Mouse (Mus musculus) G1E (cell line): ENCODE measurements around the gene Dyrk4.

Source experiments
- CTCF ChIP-seq: IDR thresholded peaks from 2 replicates; pipeline ENCODE4 v1.5.1; 2012; ENCODE audit warnings: low read depth, low read length, inconsistent platforms, mixed read lengths
- GATA1 ChIP-seq: IDR thresholded peaks from 2 replicates; pipeline ENCODE4 v1.6.1; 2012; ENCODE audit warnings: borderline replicate concordance, low read length, inconsistent platforms, mixed read lengths
- GATA2 ChIP-seq: IDR thresholded peaks from 2 replicates; pipeline ENCODE4 v1.6.1; 2012; ENCODE audit warnings: low read depth, low read length, inconsistent platforms, borderline replicate concordance
- POLR2AphosphoS5 ChIP-seq: IDR thresholded peaks from 2 replicates; pipeline ENCODE4 v1.6.1; 2012; ENCODE audit warnings: low read depth, low read length, inconsistent platforms; ENCODE audit not compliant: insufficient replicate concordance

DNA sequence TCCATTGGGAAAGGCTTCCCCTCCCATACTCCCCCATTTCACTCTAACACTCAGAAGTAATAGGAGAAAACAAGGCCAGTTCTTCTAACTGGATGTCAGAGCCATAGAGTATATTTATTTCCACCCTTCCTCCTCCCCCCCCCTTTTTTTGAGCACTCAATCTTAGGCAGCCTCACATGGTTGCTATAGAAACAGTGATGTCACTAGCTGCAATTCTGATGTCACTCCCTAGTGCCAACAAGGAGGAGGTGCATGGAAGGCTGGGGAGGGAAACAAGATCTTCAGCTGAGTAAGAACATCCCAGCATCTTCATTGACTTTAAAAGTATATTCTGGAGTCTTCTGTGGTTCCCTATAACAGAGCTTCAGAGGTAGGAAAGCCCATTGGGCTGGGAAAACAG, 68.8 kb downstream of the Dyrk4 start, which contains the start of gene Akap3:
- TF ChIP-seq CTCF (no peak), GATA2 (no peak), GATA1 (no peak), POLR2AphosphoS5 (no peak)
